Mouse (Mus musculus) lung, postnatal 0 days (tissue): ENCODE measurements around the gene Il4ra. TPM values are rescaled to one million over a fixed set of nuclear protein-coding genes. Genes with fewer than 3 reads are reported as not detected.

ENCODE experiments used
- ATAC-seq: fragments of 200-750 bp; cut with Nextera tagmentation; 2 replicates; pipeline ENCODE4 v1.8.0; 2017; ENCODE audit warnings: moderate library complexity
- DNase-seq: peaks from one replicate; pipeline ENCODE4 v3.0.0-alpha.2; 2016; ENCODE audit warnings: low spot score
- H3K27ac ChIP-seq: fragments of 300-500 bp; sonication (generic); 2 replicates; pipeline ENCODE4 v1.5.1; 2014; ENCODE audit warnings: antibody characterized with exemption, mild to moderate bottlenecking, low read length, mixed read lengths
- H3K27me3 ChIP-seq: fragments of 300-500 bp; sonication (generic); replicated peaks from 2 replicates; pipeline ENCODE4 v1.6.1; 2014; ENCODE audit warnings: low read length, mixed read lengths; ENCODE audit not compliant: insufficient read depth
- H3K36me3 ChIP-seq: fragments of 300-500 bp; sonication (generic); 2 replicates; pipeline ENCODE4 v1.6.1; 2014; ENCODE audit warnings: low read length, mixed read lengths; ENCODE audit not compliant: insufficient read depth
- H3K4me1 ChIP-seq: fragments of 300-500 bp; sonication (generic); 2 replicates; pipeline ENCODE4 v1.6.1; 2014; ENCODE audit warnings: antibody characterized with exemption, low read depth, low read length, mixed read lengths; ENCODE audit not compliant: insufficient read depth
- H3K4me2 ChIP-seq: fragments of 300-500 bp; sonication (generic); replicated peaks from 2 replicates; pipeline ENCODE4 v1.6.1; 2014; ENCODE audit warnings: low read depth, mild to moderate bottlenecking, low read length, moderate library complexity, mixed read lengths
- H3K4me3 ChIP-seq: fragments of 300-500 bp; sonication (generic); 2 replicates; pipeline ENCODE4 v1.5.1; 2014; ENCODE audit warnings: low read depth, low read length
- H3K9ac ChIP-seq: fragments of 300-500 bp; sonication (generic); replicated peaks from 2 replicates; pipeline ENCODE4 v1.6.1; 2014; ENCODE audit warnings: low read depth, mild to moderate bottlenecking
- H3K9me3 ChIP-seq: fragments of 300-500 bp; sonication (generic); 2 replicates; pipeline ENCODE4 v1.6.1; 2016; ENCODE audit warnings: low read length, mixed read lengths
- CTCF ChIP-seq: IDR thresholded peaks from 2 replicates; pipeline ENCODE4 v1.5.1; 2016; ENCODE audit warnings: antibody characterized with exemption, mild to moderate bottlenecking
- EP300 ChIP-seq: IDR thresholded peaks from 2 replicates; pipeline ENCODE4 v1.6.1; 2016; ENCODE audit warnings: antibody characterized with exemption, mild to moderate bottlenecking, control low read depth
- WGBS: fragments of 180-500 bp; shearing (Covaris S2); extraction: QIAGEN DNeasy Blood & Tissue Kit; methylation state at CpG from one replicate; pipeline ENCODE4 v1.1.7; 2014; 5-methylcytosine and 5-hydroxymethylcytosine counted together
- polyA plus RNA-seq: library from polyadenylated mRNA; unstranded; fragments of >200 nt; fragmentation: Nextera tagmentation; extraction: Ambion mirVana; gene quantifications from 2 replicates; pipeline ENCODE4 v1.2.1, GENCODE M21; 2015

Il4ra gene
- polyA plus RNA-seq, result 29.7 and 31.8 TPM in 2 replicates

DNA sequence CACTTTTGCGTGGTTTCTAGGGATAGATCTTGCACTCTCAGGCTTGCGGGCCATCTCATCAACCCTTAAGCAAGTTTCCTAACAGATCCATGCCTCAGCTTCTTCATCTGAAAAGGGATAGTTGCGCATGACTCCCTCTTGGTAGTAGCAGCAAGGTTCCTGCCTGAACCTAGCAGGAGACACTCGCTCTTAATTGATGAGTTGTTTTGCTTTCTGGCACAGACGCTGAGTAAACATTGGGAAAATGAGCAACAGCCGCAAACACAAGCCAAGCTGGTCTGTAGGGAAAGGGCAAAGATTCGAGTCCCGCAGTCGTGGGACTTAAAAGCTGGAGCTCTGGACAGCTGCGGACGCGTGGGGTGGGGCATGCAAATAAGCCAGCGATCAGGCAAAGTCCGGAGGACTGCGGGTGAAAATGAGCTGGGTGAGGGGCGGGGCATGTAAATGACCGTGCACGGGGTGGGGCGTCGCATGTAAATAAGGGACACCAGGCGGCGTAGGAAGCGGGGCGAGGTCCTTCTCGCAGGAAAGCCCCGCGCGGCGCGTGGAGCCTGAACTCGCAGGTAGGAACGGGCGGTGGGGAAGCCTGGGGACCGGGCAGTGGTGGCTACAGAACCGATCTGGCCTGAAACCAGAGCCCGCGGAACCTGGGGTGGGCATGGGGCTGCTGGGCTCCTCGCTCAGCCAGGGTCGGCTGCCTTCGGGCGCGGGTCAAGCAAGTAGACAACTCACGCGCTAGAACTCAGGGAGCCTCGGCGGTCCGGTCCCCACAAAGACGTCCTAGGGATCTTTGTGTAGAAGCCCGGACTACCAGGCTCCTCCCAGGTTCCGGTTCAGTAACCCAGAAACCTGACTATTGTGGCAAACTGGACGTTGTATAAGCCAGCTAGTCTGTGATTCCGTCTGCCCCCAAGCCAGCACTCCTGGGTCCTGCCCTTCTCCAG is at the start of gene Il4ra:
Gene Il4ra, plus strand, starts transcription at position 355 of the 944 bp plus-strand sequence.
- Histone ChIP-seq H3K4me2 (peak within 1 kb of the TSS; percentile 81), H3K27me3 (no peaks in the 10 kb centered on the region), H3K9ac (peak within 1 kb of the TSS; percentile 73), H3K4me1 (peaks cover 30% of the 10 kb centered on the region), H3K4me3 (peak within 1 kb of the TSS; percentile 69), H3K27ac (peak within 1 kb of the TSS; percentile 84), H3K9me3 (no peaks in the 10 kb centered on the region), H3K36me3 (no peaks in the 10 kb centered on the region)
- TF ChIP-seq CTCF (peak; percentile 55), EP300 (no peak; the same call in none of the 2 replicates)
- DNase-seq (peak; percentile 99), ATAC-seq (peak; percentile 89)
- 2% methylated on average over 40 of the region's 52 CpGs for WGBS

DNA sequence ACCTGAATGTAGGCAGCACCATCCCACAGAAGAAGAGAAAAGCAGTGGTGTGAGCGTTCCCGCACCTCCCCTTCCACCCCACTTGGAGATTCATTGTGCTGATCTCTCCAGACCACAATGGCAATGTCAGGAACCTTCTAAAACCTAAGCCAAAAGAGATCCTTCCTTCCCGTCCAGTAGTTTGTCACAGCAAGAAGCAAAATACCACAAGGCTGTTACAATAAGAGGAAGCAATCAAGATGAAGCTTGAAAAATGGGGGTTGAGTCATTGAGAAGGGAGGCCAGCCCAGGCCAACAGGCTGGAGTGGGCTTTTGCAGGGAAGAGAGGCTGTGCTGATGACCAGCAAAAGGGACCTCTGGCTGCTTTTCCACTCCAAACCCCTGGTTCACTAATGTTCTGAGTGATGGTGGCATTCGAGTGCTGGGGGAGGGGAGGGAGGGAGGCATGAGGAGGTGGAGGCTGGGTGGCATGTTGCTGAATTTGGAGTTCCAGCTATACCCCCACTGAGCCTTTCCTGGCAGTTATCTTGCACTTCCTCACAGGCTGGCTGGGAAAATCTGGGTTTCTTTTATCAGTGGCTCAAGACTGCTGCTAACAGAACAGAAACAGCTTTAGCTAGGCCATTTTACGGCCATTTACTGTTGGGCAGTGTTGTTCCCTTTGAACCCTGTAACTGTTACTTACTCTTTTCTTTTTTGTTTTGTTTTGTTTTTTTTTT is 48.4 kb upstream of the Il4ra start:
- 62% methylated on average over 5 of the region's 5 CpGs for WGBS
- TF ChIP-seq EP300 (no peak), CTCF (no peak)
- no peaks in the 10 kb centered on the region for H3K9me3 ChIP-seq
- no peak overlapping the region for H3K4me2 ChIP-seq
- H3K36me3 ChIP-seq, result no peaks in the 10 kb centered on the region
- no peaks in the 10 kb centered on the region for H3K4me1 ChIP-seq
- H3K27ac ChIP-seq, result no peak overlapping the region
- H3K9ac ChIP-seq, result no peak overlapping the region
- no peaks in the 10 kb centered on the region for H3K27me3 ChIP-seq
- peak; percentile 17 for DNase-seq
- ATAC-seq, result peak; percentile 53
- H3K4me3 ChIP-seq, result no peak overlapping the region

DNA sequence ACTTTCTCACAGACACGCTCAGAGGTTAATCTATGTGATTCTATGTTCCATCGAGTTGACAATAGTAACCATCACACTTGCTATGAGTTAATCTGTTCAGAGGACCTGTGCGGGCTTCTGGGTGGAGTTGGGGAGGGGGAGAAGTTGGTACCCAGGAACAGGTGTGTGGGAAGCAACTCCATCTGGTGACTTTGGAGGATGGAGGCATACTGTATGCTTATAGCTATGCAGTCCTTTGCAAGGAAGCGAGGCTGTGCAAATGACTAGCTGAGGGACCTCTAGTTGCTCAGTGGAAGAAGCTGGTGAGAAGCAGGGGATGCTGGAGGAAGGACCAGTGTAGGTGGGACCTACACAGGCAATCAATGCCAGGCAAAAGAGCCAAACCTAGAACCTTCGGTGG is 47.3 kb upstream of the Il4ra start:
- Histone ChIP-seq H3K27ac (no peak overlapping the region), H3K4me3 (no peak overlapping the region), H3K4me1 (no peaks in the 10 kb centered on the region), H3K4me2 (no peak overlapping the region), H3K9ac (no peak overlapping the region), H3K27me3 (no peaks in the 10 kb centered on the region), H3K36me3 (no peaks in the 10 kb centered on the region), H3K9me3 (no peaks in the 10 kb centered on the region)
- DNase-seq (no peak), ATAC-seq (no peak)
- WGBS, result 90% methylated on average over 5 of the region's 5 CpGs
- no peak for TF ChIP-seq CTCF
- TF ChIP-seq EP300, result no peak

DNA sequence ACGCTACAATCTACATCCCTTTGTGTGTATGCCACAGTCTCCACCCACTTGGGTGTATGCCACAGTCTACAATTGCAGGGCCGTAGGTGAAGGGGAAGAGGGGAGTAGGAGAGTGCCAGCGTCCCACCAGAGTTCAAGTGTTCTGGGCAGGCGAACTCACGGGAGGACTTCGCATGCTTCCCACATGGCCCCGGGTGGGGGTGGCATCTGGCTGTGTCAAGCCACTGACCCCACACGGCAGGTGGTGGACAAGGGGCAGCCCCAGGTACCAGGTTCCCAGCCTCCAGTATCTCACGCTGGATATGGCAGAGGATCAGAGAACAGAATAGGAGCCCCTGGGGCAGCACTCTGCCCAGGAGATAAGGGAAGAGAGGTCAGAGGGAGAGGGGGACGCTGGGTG is 46.4 kb upstream of the Il4ra start:
- ATAC-seq (no peak; the same call in 1 of the 2 replicates), DNase-seq (no peak)

DNA sequence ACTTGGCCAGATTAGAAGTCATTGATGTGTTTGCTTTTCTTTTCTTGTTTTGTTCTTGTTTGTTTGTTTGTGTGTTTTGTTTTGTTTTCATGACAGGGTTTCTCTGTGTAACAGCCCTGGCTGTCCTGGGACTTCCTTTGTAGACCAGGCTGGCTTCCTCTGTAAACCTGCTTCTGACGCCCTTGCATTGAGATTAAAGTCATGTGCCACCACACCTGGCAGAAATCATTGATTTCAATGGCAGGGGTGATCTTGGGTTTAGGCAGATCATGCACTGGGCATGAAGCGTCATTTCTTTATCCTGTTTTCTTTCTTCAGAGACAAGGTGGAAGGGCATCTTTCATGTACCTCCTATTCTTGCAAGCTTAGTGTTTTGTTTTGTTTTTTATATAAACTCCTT is 44.6 kb upstream of the Il4ra start:
- no peak overlapping the region for H3K4me3 ChIP-seq
- no peaks in the 10 kb centered on the region for H3K27me3 ChIP-seq
- H3K36me3 ChIP-seq, result no peaks in the 10 kb centered on the region
- no peak overlapping the region for H3K27ac ChIP-seq
- no peak overlapping the region for H3K9ac ChIP-seq
- H3K9me3 ChIP-seq, result no peaks in the 10 kb centered on the region
- TF ChIP-seq EP300 (no peak), CTCF (no peak)
- DNase-seq (no peak), ATAC-seq (no peak)
- no peaks in the 10 kb centered on the region for H3K4me1 ChIP-seq
- WGBS, result 85% methylated on average over 2 of the region's 2 CpGs
- no peak overlapping the region for H3K4me2 ChIP-seq

More for the DNA sequence above, 46.4 kb upstream of the Il4ra start:
- H3K27me3 ChIP-seq, result no peaks in the 10 kb centered on the region
- no peaks in the 10 kb centered on the region for H3K9me3 ChIP-seq
- H3K36me3 ChIP-seq, result no peaks in the 10 kb centered on the region
- no peak overlapping the region for H3K9ac ChIP-seq
- no peak for TF ChIP-seq EP300
- TF ChIP-seq CTCF, result no peak
- no peak overlapping the region for H3K27ac ChIP-seq
- no peak overlapping the region for H3K4me2 ChIP-seq
- no peak overlapping the region for H3K4me3 ChIP-seq
- 65% methylated on average over 10 of the region's 10 CpGs for WGBS
- H3K4me1 ChIP-seq, result no peaks in the 10 kb centered on the region

DNA sequence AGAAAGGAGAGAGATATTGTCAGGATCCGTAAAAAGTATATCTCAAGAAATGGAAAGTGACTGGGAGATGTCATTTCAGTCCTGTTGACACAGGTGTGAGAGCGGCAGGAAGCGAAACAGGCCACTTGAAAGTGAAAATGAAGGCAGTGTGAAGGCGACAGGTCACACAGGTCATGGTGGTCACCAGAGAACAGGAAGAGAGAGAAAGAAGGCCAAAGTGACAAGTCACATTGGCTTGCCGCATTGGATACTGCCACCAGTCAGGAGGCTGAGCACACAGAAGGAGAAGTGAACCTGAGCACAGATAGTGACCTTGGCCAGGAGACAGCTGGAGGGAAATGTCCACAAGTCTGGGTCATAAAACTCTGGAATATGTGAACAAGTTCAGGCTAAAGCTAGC is 40.5 kb upstream of the Il4ra start:
- H3K9me3 ChIP-seq, result no peaks in the 10 kb centered on the region
- no peaks in the 10 kb centered on the region for H3K36me3 ChIP-seq
- H3K27ac ChIP-seq, result no peak overlapping the region
- WGBS, result 64% methylated on average over 5 of the region's 5 CpGs
- ATAC-seq (no peak), DNase-seq (no peak)
- H3K4me2 ChIP-seq, result no peak overlapping the region
- H3K27me3 ChIP-seq, result no peaks in the 10 kb centered on the region
- TF ChIP-seq CTCF (no peak), EP300 (no peak)
- H3K4me3 ChIP-seq, result no peak overlapping the region
- no peaks in the 10 kb centered on the region for H3K4me1 ChIP-seq
- no peak overlapping the region for H3K9ac ChIP-seq
